Mouse (Mus musculus): ENCODE measurements at regions not wholly inside any gene's neighbourhood (a gene's known extent, or its start where the extent isn't known, plus 50 kb on each side); places are given as distances from the start of the nearest gene placed in this dataset.

DNA sequence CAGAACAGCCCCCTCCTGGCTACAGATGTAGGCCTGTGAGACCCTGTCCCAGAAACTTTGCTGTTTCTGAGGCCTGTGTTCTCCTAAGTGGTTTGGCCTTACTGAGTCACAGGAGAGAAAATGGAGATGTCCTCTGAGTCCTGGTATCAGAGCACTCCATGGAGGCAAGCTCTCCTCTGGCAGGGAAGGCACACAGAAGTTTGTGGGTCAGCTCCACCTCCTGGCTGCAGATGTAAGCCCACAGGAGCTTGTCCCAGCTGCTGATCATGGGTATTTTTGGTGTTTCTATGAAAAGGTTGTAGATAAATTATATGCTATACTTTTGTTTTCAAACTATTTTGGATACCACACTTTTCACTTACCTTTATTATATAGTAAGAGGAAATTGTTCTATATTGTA lies 711.7 kb downstream of the Slitrk6 start:
- no peak for TF ChIP-seq POLR2A (IDR thresholded peaks at IDR 0.05; ENCODE audit: insufficient read length, low read depth)
- no peak for TF ChIP-seq MYOG (IDR thresholded peaks at IDR 0.05; ENCODE audit: control insufficient read depth in 1 of 3, insufficient read depth in 1 of 3, insufficient read length in 2 of 3, low read depth in 2 of 3)
- no peak for TF ChIP-seq TCF12 (IDR thresholded peaks at IDR 0.05; ENCODE audit: insufficient read depth, poor library complexity, severe bottlenecking)
- no peak for TF ChIP-seq POLR2AphosphoS2 (IDR thresholded peaks at IDR 0.05; ENCODE audit: insufficient read length, low read depth)
- TF ChIP-seq USF1 (IDR thresholded peaks at IDR 0.05; ENCODE audit: low read depth): no peak
